Mouse (Mus musculus) right cerebral cortex, postnatal 25 days (tissue): ENCODE measurements at regions not wholly inside any gene's neighbourhood (a gene's known extent, or its start where the extent isn't known, plus 50 kb on each side); places are given as distances from the start of the nearest gene placed in this dataset.

Experiments used
- DNase-seq: peaks from one replicate; pipeline ENCODE4 v3.0.0; 2022

GRCm38 (mm10) chr2:55817273-55817672, 381.5 kb downstream of the Kcnj3 start:
- DNase-seq, result no peak

- peak; percentile 42 for DNase-seq
Measured at GRCm38 (mm10) chr2:55818220-55818619, 382.4 kb downstream of the Kcnj3 start.

GRCm38 (mm10) chr2:55822726-55823125, 387.0 kb downstream of the Kcnj3 start:
- DNase-seq, result no peak

GRCm38 (mm10) chr2:55841521-55841920, 405.8 kb downstream of the Kcnj3 start:
- peak; percentile 25 for DNase-seq

GRCm38 (mm10) chr2:55846832-55847382, 411.1 kb downstream of the Kcnj3 start:
- DNase-seq, result no peak

GRCm38 (mm10) chr2:55862479-55862878, 426.7 kb downstream of the Kcnj3 start:
- DNase-seq, result peak; percentile 14

- no peak for DNase-seq
Measured at GRCm38 (mm10) chr2:55889976-55890375, 454.2 kb downstream of the Kcnj3 start.

- DNase-seq, result no peak
Measured at GRCm38 (mm10) chr2:55892821-55893535, 457.2 kb downstream of the Kcnj3 start.

GRCm38 (mm10) chr2:55920294-55920693, 484.5 kb downstream of the Kcnj3 start:
- DNase-seq, result no peak
